23 mouse cellular contexts compared by ENCODE assay signal in genomic region chr2:107400471-107400870, GRCm38 (mm10).
DNase-seq lines count a peak whose midpoint lies in the region; ATAC-seq and TF ChIP-seq lines count a peak whose summit lies in the region.
"Had no signal": no experiment of that assay in that cellular context is flagged by ENCODE, and none has a peak within 500 bp of the region (broad histone marks: within the 10 kb centered on the region; RNA-seq: fewer than 3 reads in every experiment).

No protein-coding gene starts in this region.

- H3K27me3 ChIP-seq in midbrain, postnatal 0 days (ENCODE audit: insufficient read depth, low read length): no peaks in the 10 kb centered on the region
- H3K27me3 ChIP-seq: midbrain, embryonic 12.5 days; neural tube, embryonic 12.5 days had no signal

- DNase-seq in heart, adult 18-20 months: peak; percentile 37
- DNase-seq in heart, adult 11 months: no peak
- DNase-seq in left cerebral cortex, postnatal 25 days (ENCODE audit: low spot score in 2 of 2): peak; percentile 8 to 19
- no peak for DNase-seq in left cerebral cortex, postnatal 14 days (ENCODE audit: low spot score in 2 of 2)
- peak; percentile 2 to 7 for DNase-seq in heart, postnatal 14 days
- DNase-seq in telencephalon, adult 2 months (ENCODE audit: low read depth, low spot score): peak; percentile 42
- no peak for DNase-seq in midbrain, postnatal 0 days (ENCODE audit: low spot score)
- DNase-seq: adrenal gland, postnatal 25 days; cerebellum, adult 18-20 months; cerebellum, postnatal 25 days; embryo, embryonic 11 days; forebrain, postnatal 0 days; gastrocnemius, adult 2 months; kidney, adult 18-20 months; kidney, postnatal 14 days; liver, postnatal 0 days; lung, postnatal 10 days; thymus, postnatal 14 days had no signal

- no peaks in the 10 kb centered on the region for H3K4me1 ChIP-seq in midbrain, postnatal 0 days (ENCODE audit: insufficient read depth, low read length)
- H3K4me1 ChIP-seq: hindbrain, embryonic 10.5 days; limb, embryonic 10.5 days; midbrain, embryonic 12.5 days; neural tube, embryonic 12.5 days had no signal

- H3K36me3 ChIP-seq in midbrain, postnatal 0 days (ENCODE audit: insufficient read depth, low read length): no peaks in the 10 kb centered on the region
- H3K36me3 ChIP-seq: G1E; hindbrain, embryonic 10.5 days; limb, embryonic 10.5 days; midbrain, embryonic 12.5 days; neural tube, embryonic 12.5 days had no signal

- no peak for TF ChIP-seq CTCF in midbrain, postnatal 0 days (IDR thresholded peaks at IDR 0.05)

- no peaks in the 10 kb centered on the region for H3K9me3 ChIP-seq in midbrain, postnatal 0 days (ENCODE audit: low read length)
- H3K9me3 ChIP-seq: G1E; hindbrain, embryonic 10.5 days; limb, embryonic 10.5 days; midbrain, embryonic 12.5 days; neural tube, embryonic 12.5 days had no signal

- no peak overlapping the region for H3K9ac ChIP-seq in midbrain, postnatal 0 days (replicated peaks; ENCODE audit: low read length, poor library complexity, severe bottlenecking)
- H3K9ac ChIP-seq: forebrain, postnatal 0 days; liver, postnatal 0 days; midbrain, embryonic 12.5 days; neural tube, embryonic 12.5 days had no signal

- WGBS in midbrain, postnatal 0 days: 63% methylated on average over 1 of the region's 1 CpGs

- H3K27ac ChIP-seq in midbrain, postnatal 0 days (ENCODE audit: low read depth, low read length): no peak overlapping the region
- H3K27ac ChIP-seq: gastrocnemius, adult 2 months; hindbrain, embryonic 10.5 days; limb, embryonic 10.5 days; midbrain, embryonic 12.5 days; neural tube, embryonic 12.5 days had no signal

- no peak overlapping the region for H3K4me3 ChIP-seq in midbrain, postnatal 0 days (ENCODE audit: low read depth, low read length)
- H3K4me3 ChIP-seq: gastrocnemius, adult 2 months; hindbrain, embryonic 10.5 days; limb, embryonic 10.5 days; midbrain, embryonic 12.5 days; neural tube, embryonic 12.5 days had no signal

- H3K4me2 ChIP-seq in midbrain, postnatal 0 days (ENCODE audit: low read depth, low read length, poor library complexity, severe bottlenecking): no peak overlapping the region
- H3K4me2 ChIP-seq: midbrain, embryonic 12.5 days; neural tube, embryonic 12.5 days had no signal

- intact Hi-C loops in left cerebral cortex, postnatal 25 days (cut with DNase I): no loop called here
- intact Hi-C loops in left cerebral cortex, postnatal 14 days (cut with DNase I): no loop called here
- intact Hi-C loops in heart, postnatal 14 days (cut with DNase I): no loop called here

- no peak for ATAC-seq in midbrain, postnatal 0 days (ENCODE audit: low FRiP score)
- ATAC-seq: forebrain, postnatal 0 days; liver, postnatal 0 days had no signal

Comparison
In these comparisons a context has a peak if more than half of its experiments do, and no peak if none do; other contexts are left out.
1. DNase-seq: peak in heart, adult 18-20 months (2 of 2), left cerebral cortex, postnatal 25 days (2 of 2), heart, postnatal 14 days (2 of 2) and telencephalon, adult 2 months (single experiment); none in heart, adult 11 months (single experiment), left cerebral cortex, postnatal 14 days (0 of 2) and midbrain, postnatal 0 days (single experiment).